Mouse (Mus musculus): ENCODE results near the gene Ola1.

The Ola1 gene

DNA sequence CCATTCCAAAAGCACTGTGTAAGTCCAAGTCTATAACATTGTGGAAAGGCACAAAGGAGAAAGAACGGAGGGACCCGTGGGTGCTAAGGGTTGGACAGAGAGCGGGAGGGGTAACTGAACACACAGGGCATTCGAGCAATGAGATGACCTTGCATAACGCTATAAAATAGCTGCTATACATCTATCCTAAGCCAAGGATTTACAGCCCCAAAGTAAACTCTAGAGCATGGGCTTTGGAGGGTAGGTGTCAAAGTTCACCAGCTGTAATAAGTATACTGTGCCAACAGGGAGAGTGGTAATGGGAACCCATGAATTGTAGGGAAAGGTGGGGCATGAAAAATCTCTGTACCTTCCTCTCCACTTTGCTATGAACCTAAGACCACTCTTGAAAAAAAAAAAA lies at the start of gene Ola1:
Gene Ola1 (minus strand): TSS at position 12 of the 400 bp plus-strand sequence.
- no peak for DNase-seq (ENCODE audit: low read depth, low spot score)

GRCm38 (mm10) chr2:73268281-73268680 lies 49.6 kb upstream of the Ola1 start:
- DNase-seq (ENCODE audit: low read depth, low spot score) = no peak

DNA sequence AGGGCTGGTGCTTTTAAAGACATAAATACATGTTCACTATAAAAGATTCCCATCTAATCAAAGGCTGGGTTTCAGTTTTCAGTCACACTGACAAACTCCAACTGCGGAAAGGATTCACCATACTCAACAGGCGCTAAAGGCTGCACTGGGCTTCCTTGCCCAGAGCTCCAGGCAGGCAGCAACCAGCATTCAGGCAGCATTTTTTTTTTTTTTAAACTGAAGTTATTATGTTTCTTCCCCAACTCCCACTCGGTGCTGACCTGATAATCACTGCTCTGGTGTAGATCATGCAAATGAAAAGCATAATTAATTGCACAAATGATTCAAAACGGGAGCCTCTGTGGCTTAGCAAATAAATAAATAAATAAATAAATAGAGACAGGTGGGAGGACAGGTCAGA lies 49.1 kb upstream of the Ola1 start:
- no peak for DNase-seq (ENCODE audit: low read depth, low spot score)

GRCm38 (mm10) chr2:73267231-73267630 lies 48.5 kb upstream of the Ola1 start:
- DNase-seq (ENCODE audit: low read depth, low spot score) = no peak

GRCm38 (mm10) chr2:73266623-73267022 lies 47.9 kb upstream of the Ola1 start:
- DNase-seq (ENCODE audit: low read depth, low spot score) = no peak

DNA sequence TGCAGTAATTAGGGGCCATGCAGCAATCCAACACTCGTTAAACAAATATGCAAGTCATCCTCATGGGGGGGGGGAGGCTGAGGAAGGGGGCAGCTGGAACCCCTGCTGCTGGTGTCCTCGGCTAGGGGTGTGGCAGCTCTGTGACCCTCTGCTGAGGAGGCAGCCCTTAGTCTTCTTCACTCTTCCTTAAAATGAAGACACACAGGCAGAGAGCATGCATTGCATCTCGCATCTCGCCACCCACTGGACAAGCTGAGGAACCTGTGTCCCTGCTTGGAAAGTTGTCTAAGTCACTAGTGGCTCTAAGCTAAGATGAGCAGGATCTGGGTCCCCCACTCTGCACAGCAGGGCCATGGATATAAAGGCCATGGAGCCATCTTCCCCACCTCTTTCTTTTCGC lies 47.3 kb upstream of the Ola1 start:
- DNase-seq (ENCODE audit: low read depth, low spot score) = no peak

- no peak for DNase-seq (ENCODE audit: low read depth, low spot score)
Observed at GRCm38 (mm10) chr2:73264611-73265195, 46.0 kb upstream of the Ola1 start.

DNA sequence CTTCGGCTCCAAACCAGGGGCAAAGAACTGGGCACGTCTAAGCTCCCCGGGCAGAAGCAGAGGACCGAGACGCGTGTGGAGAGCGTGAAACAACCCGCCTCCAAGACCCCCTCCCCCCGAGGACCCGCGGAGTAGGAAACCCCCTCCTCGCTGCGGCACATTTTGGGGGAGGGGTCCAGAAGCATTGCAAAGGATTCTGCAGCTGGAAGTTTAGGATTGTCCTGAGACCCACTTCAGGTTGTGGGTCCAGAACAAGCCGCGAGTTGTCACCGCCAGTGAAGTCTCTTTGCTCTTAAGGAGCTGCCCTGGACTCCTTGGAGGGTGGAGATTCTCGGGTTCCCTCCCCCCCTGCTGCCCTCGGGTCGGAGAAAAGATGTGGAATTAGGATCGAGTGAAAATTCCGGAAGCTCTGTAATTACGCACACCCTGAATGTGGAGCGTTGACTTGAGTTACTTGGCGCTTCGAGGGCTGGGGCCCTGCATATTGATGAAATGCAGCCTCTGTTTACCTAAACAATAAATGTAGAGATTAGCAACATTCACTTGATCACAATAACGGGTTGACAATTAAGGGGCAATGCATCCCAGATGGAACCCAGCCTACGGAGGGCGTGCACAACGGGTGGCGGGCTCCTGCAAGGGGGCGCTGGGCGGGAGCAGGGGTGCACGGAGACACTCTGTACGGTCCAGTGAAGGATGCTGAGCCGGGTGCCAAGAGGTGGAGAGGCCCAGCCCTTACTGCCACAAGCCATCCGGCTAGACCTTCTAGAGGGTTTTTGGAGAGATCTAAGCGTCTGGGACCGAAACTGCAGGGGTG lies 45.3 kb upstream of the Ola1 start:
- no peak for DNase-seq (ENCODE audit: low read depth, low spot score)

GRCm38 (mm10) chr2:73263172-73263765 lies 44.5 kb upstream of the Ola1 start:
- no peak for DNase-seq (ENCODE audit: low read depth, low spot score)

- DNase-seq (ENCODE audit: low read depth, low spot score) = no peak
Observed at GRCm38 (mm10) chr2:73248701-73249100, 30.0 kb upstream of the Ola1 start.

DNA sequence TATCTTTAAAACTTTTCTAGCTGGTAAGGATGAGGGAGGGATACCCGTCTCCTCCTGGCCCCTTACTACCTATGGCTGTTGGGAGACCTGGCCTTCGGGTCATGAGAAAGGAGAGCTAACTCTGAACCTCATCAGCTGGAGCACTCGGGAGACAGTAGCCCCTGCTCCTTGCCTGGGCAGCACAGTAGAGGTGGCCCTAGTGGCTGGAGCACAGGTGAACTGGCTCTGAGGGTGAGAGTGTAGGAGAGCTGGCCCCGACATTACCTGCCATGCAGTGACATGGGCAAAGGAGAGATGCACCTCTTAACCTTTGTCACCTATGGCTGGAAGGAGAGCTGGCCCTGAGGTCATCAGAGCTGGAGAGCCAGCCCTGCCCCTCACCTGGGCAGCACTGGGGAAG lies 22.6 kb upstream of the Ola1 start:
- DNase-seq (ENCODE audit: low read depth, low spot score) = no peak

DNA sequence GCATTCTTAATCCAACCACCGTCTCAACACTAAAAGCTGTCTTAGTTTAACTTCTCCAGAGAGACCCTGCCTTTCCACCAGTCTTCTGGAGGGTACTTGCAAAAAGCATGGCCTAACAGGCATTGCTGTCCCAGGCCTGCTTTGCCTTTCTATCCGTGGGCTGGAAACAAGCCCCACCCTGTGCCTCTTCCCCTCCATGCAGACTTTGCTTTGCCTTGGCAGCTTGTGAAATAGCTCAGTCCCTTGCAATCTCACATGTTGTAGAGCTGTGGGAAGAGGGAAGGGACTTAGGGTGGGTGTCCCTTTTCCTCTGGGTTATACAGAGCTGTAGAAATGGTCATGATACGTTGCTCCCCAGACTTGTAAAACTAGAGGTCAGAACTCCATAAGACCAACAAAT lies 12.4 kb upstream of the Ola1 start:
- no peak for DNase-seq (ENCODE audit: low read depth, low spot score)

DNA sequence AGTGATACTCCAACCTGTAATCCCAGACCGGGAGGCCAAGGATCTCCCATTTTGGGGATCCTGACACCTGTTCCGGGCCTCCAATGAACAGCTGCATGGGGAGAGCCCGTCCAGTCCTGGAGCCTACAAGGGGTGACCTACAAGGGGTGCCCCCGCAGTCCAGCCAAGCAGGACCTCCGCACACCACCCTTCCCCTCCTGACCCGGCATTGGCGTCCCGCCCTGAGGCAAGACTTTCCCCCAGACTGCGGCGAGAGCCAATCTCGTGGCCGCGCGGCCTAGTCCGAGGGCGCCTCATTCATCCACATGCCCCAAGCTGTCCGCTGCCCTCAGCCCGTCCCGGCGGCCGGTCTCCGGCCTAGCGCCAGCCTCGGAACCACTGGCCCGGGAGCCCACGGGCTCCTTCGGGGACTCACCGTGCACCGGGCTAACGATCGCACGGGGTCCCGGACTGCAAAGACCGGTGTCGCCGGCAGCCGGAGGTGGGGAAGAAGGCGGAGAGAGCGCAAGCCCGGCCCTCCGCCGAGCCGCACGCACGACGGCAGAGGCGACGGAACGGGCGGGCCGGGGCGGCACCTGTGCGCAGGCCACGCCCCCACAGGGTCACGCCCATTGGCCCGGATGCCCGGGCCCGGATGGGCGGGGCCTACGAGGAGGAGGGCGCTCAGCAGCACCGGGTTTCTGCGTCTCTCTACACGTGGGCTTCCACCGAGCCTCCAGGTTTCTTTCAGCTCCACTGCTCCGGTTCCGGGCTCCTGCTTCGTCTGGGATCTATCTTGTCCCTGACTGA lies 4.7 kb downstream of the Ola1 start:
- peak; percentile 89 for DNase-seq (ENCODE audit: low read depth, low spot score)

- DNase-seq (ENCODE audit: low read depth, low spot score) = peak; percentile 32
Observed at GRCm38 (mm10) chr2:73213539-73213870, 5.2 kb downstream of the Ola1 start.

- no peak for DNase-seq (ENCODE audit: low read depth, low spot score)
Observed at GRCm38 (mm10) chr2:73204328-73204727, 14.4 kb downstream of the Ola1 start.

- DNase-seq (ENCODE audit: low read depth, low spot score) = no peak
Observed at GRCm38 (mm10) chr2:73188488-73188887, 30.2 kb downstream of the Ola1 start.

GRCm38 (mm10) chr2:73185185-73185584 lies 33.5 kb downstream of the Ola1 start:
- DNase-seq (ENCODE audit: low read depth, low spot score) = no peak

DNA sequence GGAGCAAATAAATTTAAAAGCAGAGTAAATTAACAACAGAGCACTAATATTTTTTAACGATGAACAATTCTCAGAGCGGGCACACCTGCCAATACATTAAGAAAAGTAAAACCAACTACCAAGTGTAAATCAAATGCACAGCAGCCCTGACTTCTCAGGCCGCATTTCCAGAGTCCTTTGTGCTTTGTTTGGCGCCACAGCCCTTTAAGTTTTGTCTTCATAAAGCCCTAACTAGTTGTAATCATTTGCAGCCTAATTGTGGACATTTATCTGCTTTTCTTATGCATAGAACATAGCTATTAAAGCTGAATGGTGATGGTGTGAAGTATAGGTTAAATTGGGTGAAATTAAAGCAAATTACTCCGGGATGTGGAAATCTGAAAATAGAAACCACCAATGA lies 49.2 kb downstream of the Ola1 start:
- DNase-seq (ENCODE audit: low read depth, low spot score) = no peak

- peak; percentile 42 for DNase-seq (ENCODE audit: low read depth, low spot score)
Observed at GRCm38 (mm10) chr2:73167126-73167525, 51.6 kb downstream of the Ola1 start.

- no peak for DNase-seq (ENCODE audit: low read depth, low spot score)
Observed at GRCm38 (mm10) chr2:73164666-73165065, 54.1 kb downstream of the Ola1 start.

- DNase-seq (ENCODE audit: low read depth, low spot score) = no peak
Observed at GRCm38 (mm10) chr2:73160772-73161171, 58.0 kb downstream of the Ola1 start.

DNA sequence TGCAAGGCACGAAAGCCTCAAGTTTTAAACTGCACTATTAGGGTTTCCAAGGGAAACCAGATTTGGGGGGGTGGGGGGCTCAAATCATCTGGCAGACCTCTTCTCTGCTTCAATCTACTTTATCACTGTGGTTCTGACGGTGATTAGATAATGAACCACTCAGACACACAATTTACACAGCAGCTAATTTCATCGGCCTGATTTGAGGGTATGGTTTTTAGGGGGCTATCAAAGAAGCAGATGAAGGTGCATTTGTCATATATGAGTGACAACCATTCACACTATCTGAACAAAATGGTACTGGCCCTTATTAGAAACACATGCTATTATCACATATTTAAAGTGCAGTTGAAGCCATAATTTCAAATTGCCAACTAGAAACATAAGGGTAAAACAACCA lies 61.5 kb downstream of the Ola1 start:
- DNase-seq (ENCODE audit: low read depth, low spot score) = no peak
